Mouse (Mus musculus): ENCODE measurements around the gene Aldh1a1. TPM values are rescaled to one million over a fixed set of nuclear protein-coding genes. Genes with fewer than 3 reads are reported as not detected.

The Aldh1a1 gene
- total and polyA plus RNA-seq, 3 experiments, result 0.21 to 1.1 (median 0.99) TPM

GRCm38 (mm10) chr19:20654141-20654873, 161.8 kb downstream of the Aldh1a1 start:
- H3K9me3 ChIP-seq (replicated peaks; ENCODE audit: low read length), result no peaks in the 10 kb centered on the region

GRCm38 (mm10) chr19:20677697-20678355, 185.3 kb downstream of the Aldh1a1 start:
- Histone ChIP-seq H3K9ac (ENCODE audit: insufficient read depth, low read depth) (no peak overlapping the region), H3K9me3 (replicated peaks; ENCODE audit: low read length) (no peaks in the 10 kb centered on the region), H3K27me3 (replicated peaks) (no peaks in the 10 kb centered on the region), H3K4me1 (ENCODE audit: control insufficient read depth in 1 of 2, insufficient read depth in 2 of 2) (peaks cover 0 to 19% of the 10 kb centered on the region in 2 experiments; a peak in 2 of 4 replicates), H3K36me3 (replicated peaks in 1 of 2; ENCODE audit: control insufficient read depth in 1 of 2, insufficient read depth in 1 of 2, low read length in 1 of 2) (no peaks in the 10 kb centered on the region), H3K4me3 (replicated peaks in 1 of 3; ENCODE audit: low read depth in 2 of 3, low read length in 2 of 3, poor library complexity in 1 of 3) (no peak overlapping the region), H3K4me2 (ENCODE audit: insufficient read depth, low read depth, poor library complexity, severe bottlenecking) (no peak overlapping the region), H3K79me2 (replicated peaks; ENCODE audit: control insufficient read depth, extremely low read depth, insufficient read depth, poor library complexity, severe bottlenecking) (no peaks in the 10 kb centered on the region), H3K27ac (ENCODE audit: insufficient read depth, low read depth) (no peak overlapping the region)
- dilution Hi-C loops (cut with MboI; ENCODE audit: extremely low pct_ligation_motif_present, extremely low pct_unique_long_range_greater_than_20kb, low sequenced_read_pairs) (no loop called here), in situ Hi-C loops (cut with MboI; ENCODE audit: low pct_ligation_motif_present, low pct_unique_long_range_greater_than_20kb, low sequenced_read_pairs) (no loop called here)
- TF ChIP-seq PAX5 (IDR thresholded peaks at IDR 0.05; ENCODE audit: low read length) (no peak), NRF1 (IDR thresholded peaks at IDR 0.05; ENCODE audit: low read depth, low read length) (no peak), MYC (IDR thresholded peaks at IDR 0.05; ENCODE audit: low read depth, low read length) (no peak), CHD2 (IDR thresholded peaks at IDR 0.05; ENCODE audit: low read length) (no peak), SIN3A (IDR thresholded peaks at IDR 0.05; ENCODE audit: low read length) (no peak), CTCF (conservative IDR thresholded peaks at IDR 0.05 in 1 of 2, IDR thresholded peaks at IDR 0.05 in 1 of 2; ENCODE audit: low read depth in 2 of 2, low read length in 2 of 2) (no peak), GABPA (IDR thresholded peaks at IDR 0.05; ENCODE audit: insufficient replicate concordance, low read depth, low read length) (no peak), TCF12 (IDR thresholded peaks at IDR 0.05; ENCODE audit: low read depth, low read length) (no peak), JUND (conservative IDR thresholded peaks at IDR 0.05; ENCODE audit: low read depth, low read length) (no peak), ZNF384 (IDR thresholded peaks at IDR 0.05; ENCODE audit: low read depth, low read length) (no peak), BHLHE40 (IDR thresholded peaks at IDR 0.05; ENCODE audit: low read depth, low read length) (no peak), POLR2A (IDR thresholded peaks at IDR 0.05; ENCODE audit: low read depth, low read length) (no peak), USF1 (IDR thresholded peaks at IDR 0.05; ENCODE audit: low read depth, low read length) (no peak), KAT2A (IDR thresholded peaks at IDR 0.05; ENCODE audit: insufficient replicate concordance, low read length) (no peak), E2F4 (IDR thresholded peaks at IDR 0.05; ENCODE audit: insufficient replicate concordance, low read depth, low read length) (no peak), MAX (IDR thresholded peaks at IDR 0.05; ENCODE audit: low read length) (no peak)
- no peak for DNase-seq (ENCODE audit: extremely low read depth)

More at GRCm38 (mm10) chr19:20654141-20654873, 161.8 kb downstream of the Aldh1a1 start:
- in situ Hi-C loops (cut with MboI; ENCODE audit: low pct_ligation_motif_present, low pct_unique_long_range_greater_than_20kb, low sequenced_read_pairs) (no loop called here), dilution Hi-C loops (cut with MboI; ENCODE audit: extremely low pct_ligation_motif_present, extremely low pct_unique_long_range_greater_than_20kb, low sequenced_read_pairs) (no loop called here)
- H3K9ac ChIP-seq (ENCODE audit: insufficient read depth, low read depth), result no peak overlapping the region
- H3K27me3 ChIP-seq (replicated peaks), result no peaks in the 10 kb centered on the region
- no peaks in the 10 kb centered on the region for H3K36me3 ChIP-seq (replicated peaks in 1 of 2; ENCODE audit: control insufficient read depth in 1 of 2, insufficient read depth in 1 of 2, low read length in 1 of 2)
- no peaks in the 10 kb centered on the region for H3K79me2 ChIP-seq (replicated peaks; ENCODE audit: control insufficient read depth, extremely low read depth, insufficient read depth, poor library complexity, severe bottlenecking)
- H3K4me3 ChIP-seq (replicated peaks in 1 of 3; ENCODE audit: low read depth in 2 of 3, low read length in 2 of 3, poor library complexity in 1 of 3), result no peak overlapping the region
- no peak for DNase-seq (ENCODE audit: extremely low read depth)
- no peak overlapping the region for H3K27ac ChIP-seq (ENCODE audit: insufficient read depth, low read depth)
- H3K4me2 ChIP-seq (ENCODE audit: insufficient read depth, low read depth, poor library complexity, severe bottlenecking), result no peak overlapping the region
- no peaks in the 10 kb centered on the region for H3K4me1 ChIP-seq (ENCODE audit: control insufficient read depth in 1 of 2, insufficient read depth in 2 of 2)
- TF ChIP-seq JUND (conservative IDR thresholded peaks at IDR 0.05; ENCODE audit: low read depth, low read length), result no peak
- TF ChIP-seq MAFK (IDR thresholded peaks at IDR 0.05; ENCODE audit: insufficient replicate concordance, low read length), result no peak
- TF ChIP-seq SIN3A (IDR thresholded peaks at IDR 0.05; ENCODE audit: low read length), result no peak
- no peak for TF ChIP-seq EP300 (IDR thresholded peaks at IDR 0.05; ENCODE audit: low read length)
- TF ChIP-seq PAX5 (IDR thresholded peaks at IDR 0.05; ENCODE audit: low read length), result no peak
- TF ChIP-seq USF1 (IDR thresholded peaks at IDR 0.05; ENCODE audit: low read depth, low read length), result no peak
- no peak for TF ChIP-seq IRF4 (IDR thresholded peaks at IDR 0.05; ENCODE audit: low read depth, low read length)
- no peak for TF ChIP-seq ZMIZ1 (IDR thresholded peaks at IDR 0.05; ENCODE audit: low read depth, low read length)
- no peak for TF ChIP-seq ZKSCAN1 (IDR thresholded peaks at IDR 0.05; ENCODE audit: borderline replicate concordance, low read depth, low read length)
- no peak for TF ChIP-seq ETS1 (conservative IDR thresholded peaks at IDR 0.05; ENCODE audit: low read depth, low read length)
- TF ChIP-seq ZNF384 (IDR thresholded peaks at IDR 0.05; ENCODE audit: low read depth, low read length), result no peak
- no peak for TF ChIP-seq TBP (conservative IDR thresholded peaks at IDR 0.05; ENCODE audit: low read depth, low read length)
- TF ChIP-seq TCF12 (IDR thresholded peaks at IDR 0.05; ENCODE audit: low read depth, low read length), result no peak

Data from CH12.LX (cell line).